In genomic region chr16:9310744-9311143, GRCm38 (mm10) we compare ENCODE assay signal across 14 mouse cellular contexts.
DNase-seq lines count a peak whose midpoint lies in the region; TF ChIP-seq lines count a peak whose summit lies in the region.
"Had no signal": no experiment of that assay in that cellular context is flagged by ENCODE, and none has a peak within 500 bp of the region (broad histone marks: within the 10 kb centered on the region; RNA-seq: fewer than 3 reads in every experiment).

No protein-coding gene starts in this region.

- intact Hi-C loops in left cerebral cortex, postnatal 25 days (cut with DNase I): no loop called here

- TF ChIP-seq CTCF in layer of hippocampus, adult 2 months (conservative IDR thresholded peaks at IDR 0.05): peak; percentile 71
- peak; percentile 48 for TF ChIP-seq CTCF in cortical plate, adult 2 months (IDR thresholded peaks at IDR 0.05; ENCODE audit: extremely low read depth, insufficient read depth, low read length)

- no peak for TF ChIP-seq POLR2A in cortical plate, adult 2 months (IDR thresholded peaks at IDR 0.05; ENCODE audit: extremely low read depth, insufficient read depth, low read length)

- H3K27ac ChIP-seq in layer of hippocampus, adult 2 months: no peak overlapping the region
- H3K27ac ChIP-seq in cortical plate, adult 2 months (ENCODE audit: insufficient read depth, low read length): no peak overlapping the region
- H3K27ac ChIP-seq: forebrain, embryonic 15.5 days; gastrocnemius, adult 2 months; liver, embryonic 12.5 days had no signal

- peak; percentile 4 for DNase-seq in embryo, embryonic 10 days (ENCODE audit: low spot score)
- no peak for DNase-seq in embryo, embryonic 10.5 days (ENCODE audit: low spot score)
- no peak for DNase-seq in layer of hippocampus, adult 2 months (ENCODE audit: low spot score in 2 of 2)
- DNase-seq in layer of hippocampus, adult 11-12 months (ENCODE audit: low spot score): no peak
- peak; percentile 34 for DNase-seq in adrenal gland, postnatal 14 days
- DNase-seq in left cerebral cortex, postnatal 25 days (ENCODE audit: low spot score in 2 of 2): no peak
- DNase-seq: gastrocnemius, adult 2 months; heart, adult 18-20 months; heart, postnatal 10 days; left cerebral cortex, postnatal 4 days; thymus, adult 2 months had no signal

- H3K4me1 ChIP-seq in cortical plate, adult 2 months (ENCODE audit: control insufficient read depth, insufficient read depth, low read length): no peaks in the 10 kb centered on the region
- H3K4me1 ChIP-seq: forebrain, embryonic 15.5 days; liver, embryonic 12.5 days had no signal

- no peak overlapping the region for H3K4me3 ChIP-seq in layer of hippocampus, adult 2 months
- H3K4me3 ChIP-seq in cortical plate, adult 2 months (ENCODE audit: insufficient read depth, low read length): no peak overlapping the region
- H3K4me3 ChIP-seq: forebrain, embryonic 15.5 days; gastrocnemius, adult 2 months; liver, embryonic 12.5 days had no signal

Comparison
In these comparisons a context has a peak if more than half of its experiments do, and no peak if none do; other contexts are left out.
1. DNase-seq: peak in embryo, embryonic 10 days (single experiment) and adrenal gland, postnatal 14 days (single experiment); none in embryo, embryonic 10.5 days (single experiment), layer of hippocampus, adult 2 months (0 of 2), layer of hippocampus, adult 11-12 months (single experiment) and left cerebral cortex, postnatal 25 days (0 of 2).